Mouse (Mus musculus): Measurements from ENCODE around the gene Gpank1.
"Not testable (repeated sequence)": the region's sequence is repeated elsewhere in the genome, so short reads cannot be mapped to it uniquely, and the experiment has no call there.

The Gpank1 gene

DNA sequence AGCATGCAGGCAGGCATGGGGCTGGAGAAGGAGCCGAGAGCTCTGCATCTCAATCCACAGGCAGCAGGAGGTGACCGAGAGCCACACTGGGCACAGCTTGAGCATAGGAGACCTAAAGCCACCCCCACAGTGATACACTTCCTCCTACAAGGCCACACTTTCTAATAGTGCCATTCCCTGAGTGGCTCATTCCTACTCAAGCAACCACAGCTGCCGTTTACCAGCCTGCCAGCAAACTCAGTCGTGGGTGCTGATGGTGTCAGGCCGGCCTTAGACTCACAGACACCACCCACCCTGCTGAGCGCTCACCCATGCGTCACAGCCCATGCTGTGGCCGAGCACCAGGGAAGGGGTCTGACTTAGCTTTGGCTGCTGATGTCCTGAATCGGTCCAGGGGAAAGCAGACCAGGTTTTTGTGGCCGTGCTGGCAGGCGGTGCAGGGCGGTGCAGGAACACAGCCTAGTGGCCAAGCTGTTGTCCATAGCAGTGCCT, 24.0 kb upstream of the Gpank1 start:
- DNase-seq (ENCODE audit: extremely low spot score, low spot score), result no peak

DNA sequence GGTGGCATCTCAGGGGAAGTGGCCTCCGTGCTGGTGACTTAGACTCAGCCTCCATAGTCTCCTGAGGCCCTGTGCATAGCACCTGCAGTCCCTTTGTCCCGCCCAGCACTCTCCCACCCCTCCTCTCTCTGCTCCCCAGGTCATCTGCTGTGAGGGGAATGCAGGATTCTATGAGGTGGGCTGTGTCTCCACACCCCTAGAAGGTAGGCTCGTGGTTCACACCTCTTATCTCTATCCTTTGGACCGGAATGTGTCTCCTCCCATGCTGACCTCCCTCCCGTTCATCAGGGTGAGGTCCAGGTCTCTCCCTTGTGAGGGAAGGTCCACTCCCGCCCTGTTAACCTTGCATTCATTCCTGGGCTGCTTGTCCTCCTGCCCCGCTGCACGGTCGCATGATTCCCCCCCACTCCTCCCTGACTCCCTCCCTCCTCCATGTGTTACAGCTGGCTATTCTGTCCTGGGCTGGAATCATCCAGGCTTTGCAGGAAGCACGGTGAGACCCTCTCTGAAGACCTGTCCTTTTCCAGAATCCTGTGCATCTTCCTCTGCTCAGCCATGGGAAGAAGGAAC, 21.0 kb upstream of the Gpank1 start:
- no peak for DNase-seq (ENCODE audit: extremely low spot score, low spot score)

DNA sequence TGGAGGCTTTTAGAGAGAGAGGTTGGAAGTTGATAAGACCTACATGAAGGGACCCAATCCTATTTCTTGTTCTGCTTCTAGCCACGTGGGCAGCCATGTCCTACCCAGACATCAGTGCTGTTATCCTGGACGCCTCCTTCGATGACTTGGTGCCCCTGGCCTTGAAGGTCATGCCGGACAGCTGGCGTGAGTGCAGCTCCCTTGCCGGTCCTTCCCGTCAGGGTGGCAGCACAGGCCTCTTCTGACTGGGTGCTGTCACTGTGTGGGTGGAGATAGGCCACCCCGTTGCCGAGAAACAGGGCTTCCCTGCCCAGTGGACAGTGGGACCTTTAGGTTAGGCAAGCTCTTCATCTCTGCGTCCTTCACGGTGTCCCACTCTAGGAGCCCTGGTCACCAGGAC, 20.1 kb upstream of the Gpank1 start:
- DNase-seq (ENCODE audit: extremely low spot score, low spot score), result no peak

DNA sequence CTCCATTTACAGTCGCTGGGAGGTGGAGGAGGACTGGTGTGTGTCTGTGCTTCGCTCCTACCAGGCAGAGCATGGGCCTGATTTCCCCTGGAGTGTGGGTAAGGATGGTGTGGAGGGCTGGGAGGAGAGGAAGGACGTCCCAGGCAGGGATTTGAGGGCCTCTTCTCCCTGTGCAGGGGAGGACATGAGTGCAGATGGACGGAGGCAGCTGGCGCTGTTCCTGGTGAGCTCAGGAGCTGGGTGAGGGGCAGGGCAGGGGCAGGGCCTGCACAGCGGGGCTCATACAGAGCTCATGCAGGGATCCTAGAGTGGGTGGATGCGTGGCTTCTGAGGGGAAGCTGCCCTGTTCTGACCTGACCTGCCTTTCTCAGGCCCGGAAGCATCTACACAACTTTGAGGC, 19.0 kb upstream of the Gpank1 start:
- no peak for DNase-seq (ENCODE audit: extremely low spot score, low spot score)

DNA sequence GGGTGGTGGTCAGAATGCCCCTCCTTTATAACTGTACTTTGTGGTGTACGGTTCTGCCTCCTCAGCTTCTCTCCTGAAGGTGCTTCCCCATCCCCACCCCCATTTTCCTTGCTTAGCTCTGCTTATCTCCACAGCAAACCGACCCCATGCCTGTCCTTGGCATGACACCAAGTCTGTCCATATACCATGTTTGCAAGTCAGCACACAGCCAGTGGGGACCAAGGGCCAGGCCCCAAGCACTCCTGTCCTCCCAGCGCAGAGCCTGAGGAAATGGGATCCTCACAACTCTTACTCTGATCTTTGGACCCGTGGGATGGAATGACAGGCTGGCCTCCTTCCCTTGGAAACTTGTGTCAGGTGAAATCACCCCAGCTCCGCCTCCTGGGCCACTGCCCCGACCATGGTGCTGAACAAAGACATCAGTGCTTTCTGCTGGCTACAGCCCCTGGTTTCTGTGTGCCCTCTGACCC, 18.0 kb upstream of the Gpank1 start:
- DNase-seq (ENCODE audit: extremely low spot score, low spot score), result no peak

DNA sequence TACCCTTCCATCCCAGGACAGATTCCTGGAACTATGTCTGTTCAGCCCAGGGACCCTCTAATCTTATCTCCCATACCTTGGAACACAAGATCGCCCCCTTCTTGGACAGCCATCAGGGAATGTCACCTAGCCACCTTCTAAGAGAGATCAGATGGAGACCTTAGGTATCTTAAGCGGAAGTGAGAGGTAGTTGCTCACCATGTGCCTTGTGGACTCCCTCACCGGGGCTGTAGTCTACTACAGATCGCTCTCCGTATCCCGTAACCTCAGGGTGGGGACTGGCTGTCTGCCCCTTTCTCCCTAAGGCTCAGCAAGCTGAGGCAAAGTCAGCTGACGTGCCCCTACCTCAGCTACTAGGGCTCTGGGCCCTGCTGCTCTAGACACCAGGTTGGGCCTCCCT, 17.2 kb upstream of the Gpank1 start:
- DNase-seq (ENCODE audit: extremely low spot score, low spot score), result no peak

DNA sequence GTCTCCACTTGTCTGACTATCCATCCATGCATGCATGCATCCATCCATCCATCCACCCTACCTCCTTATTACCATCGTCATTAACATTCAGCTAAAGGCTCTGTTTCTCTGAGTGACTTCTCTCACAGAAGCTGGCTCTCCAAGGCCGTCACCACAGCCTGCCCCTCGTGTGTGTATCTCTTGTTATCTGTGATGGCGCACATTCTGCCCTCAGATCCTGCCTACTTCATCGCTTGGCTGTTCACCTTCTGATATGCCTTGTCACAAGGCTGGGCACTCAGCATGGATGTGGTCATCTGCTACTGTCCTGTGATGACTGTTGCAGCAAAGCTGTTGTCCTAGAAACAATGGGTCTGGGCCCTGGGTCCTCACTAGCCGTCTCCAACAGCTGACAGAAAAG, 16.5 kb upstream of the Gpank1 start:
- DNase-seq (ENCODE audit: extremely low spot score, low spot score), result no peak

DNA sequence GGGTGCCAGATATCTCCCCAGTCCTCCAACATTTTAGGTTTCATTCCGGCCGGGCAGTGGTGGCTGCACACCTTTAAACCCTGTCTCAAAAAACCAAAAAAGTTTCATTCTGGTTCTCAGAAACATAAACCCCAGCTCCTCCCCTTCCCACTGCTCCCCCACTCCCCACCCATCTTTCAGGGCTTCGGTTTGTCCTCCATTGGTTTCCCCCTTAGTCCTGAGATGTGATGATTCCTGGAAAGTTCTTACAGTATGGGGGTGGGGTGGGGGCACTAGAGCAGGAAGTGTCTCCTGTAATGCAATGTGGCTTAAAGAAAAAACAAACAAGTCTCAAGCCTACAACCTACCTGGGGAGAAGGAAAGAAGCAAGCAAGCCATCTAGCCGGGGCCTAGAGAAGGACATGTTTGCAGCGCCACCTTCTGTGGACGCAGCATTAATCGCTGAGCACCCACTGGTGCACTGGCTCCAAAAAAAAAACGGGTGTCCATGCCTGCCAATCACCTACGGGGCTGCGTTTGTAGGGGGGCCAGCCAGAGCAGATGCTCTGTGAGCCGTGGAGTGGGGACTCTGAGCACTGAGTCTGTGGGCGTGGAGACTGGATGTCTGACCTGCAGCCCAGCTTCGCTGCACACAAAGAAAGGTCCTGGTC, 15.4 kb upstream of the Gpank1 start:
- DNase-seq (ENCODE audit: extremely low spot score, low spot score), result no peak

- no peak for DNase-seq (ENCODE audit: extremely low spot score, low spot score)
Observed at GRCm38 (mm10) chr17:35106522-35106921, 14.7 kb upstream of the Gpank1 start.

DNA sequence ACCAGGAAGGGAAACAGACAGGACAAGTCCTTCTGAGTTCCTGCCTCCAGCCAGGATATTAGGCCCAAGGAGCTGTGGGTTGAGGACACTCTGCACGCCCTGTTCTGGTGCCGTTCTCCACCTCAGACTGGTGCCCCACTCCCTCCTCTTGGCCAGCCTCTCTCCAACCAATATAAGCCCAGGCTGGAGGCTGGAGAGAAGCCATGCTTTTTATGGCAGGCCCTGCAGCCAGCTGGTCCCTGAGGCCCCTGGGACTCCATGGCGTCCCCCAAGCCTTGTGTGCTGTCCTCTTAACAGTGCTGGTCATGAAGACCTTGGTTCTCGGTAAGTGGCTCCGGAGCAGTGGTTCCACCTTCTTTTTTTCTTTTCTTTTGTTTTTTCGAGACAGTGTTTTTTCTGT, 13.2 kb upstream of the Gpank1 start, which contains the start of gene Ly6g5c:
TSS of gene Ly6g5c (plus strand) at position 183 of the 400 bp plus-strand sequence.
- DNase-seq (ENCODE audit: extremely low spot score, low spot score), result no peak

- DNase-seq (ENCODE audit: extremely low spot score, low spot score), result no peak
Observed at GRCm38 (mm10) chr17:35111774-35112173, 9.5 kb upstream of the Gpank1 start.

DNA sequence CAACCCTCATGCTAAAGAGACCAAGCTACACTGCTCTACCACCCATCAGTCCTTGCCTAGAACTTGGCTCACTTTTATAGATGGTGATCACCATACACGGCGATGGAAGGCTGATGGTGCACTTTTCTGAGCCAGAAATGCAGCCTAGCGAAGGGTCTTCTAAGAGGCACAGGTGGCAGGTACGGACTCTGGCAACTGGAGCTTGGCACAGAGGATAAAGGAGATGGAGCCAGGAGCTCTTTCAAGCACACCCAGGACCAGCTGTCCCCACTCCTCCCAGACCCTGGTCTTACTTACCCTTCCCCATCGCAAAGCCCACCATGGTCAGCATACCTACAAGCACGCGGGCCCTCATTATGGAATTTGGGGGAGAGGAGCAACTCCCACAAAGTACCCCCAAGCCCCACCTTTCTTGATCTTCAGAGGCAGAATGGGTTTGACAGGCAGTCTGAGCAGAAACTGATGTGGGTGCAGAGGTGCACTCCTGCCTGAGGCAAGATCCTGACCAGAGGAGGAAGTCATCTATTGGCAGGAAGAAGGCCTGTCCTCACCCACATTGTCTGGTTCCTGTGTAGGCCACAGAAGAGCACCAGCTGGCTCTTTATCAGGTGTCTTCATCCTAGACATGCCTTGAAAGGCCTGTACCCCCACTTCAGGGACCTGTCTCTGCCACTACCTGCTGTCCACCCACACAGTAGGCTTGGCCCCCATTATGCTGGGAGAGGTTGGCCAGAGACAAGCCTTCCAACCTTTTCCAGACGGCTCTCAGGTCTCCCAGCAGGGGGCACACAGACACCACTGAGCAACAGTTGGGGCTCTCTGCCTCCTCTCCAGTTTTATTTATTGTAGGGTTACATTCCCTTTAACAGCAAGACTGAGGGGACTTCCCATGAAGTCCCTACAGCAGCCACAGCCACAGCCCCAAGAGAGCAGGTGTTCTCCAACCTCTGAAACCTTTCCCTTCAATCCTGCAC, 5.9 kb upstream of the Gpank1 start, which contains the start of gene Ly6g5b:
TSS of gene Ly6g5b (minus strand) at position 383 of the 974 bp plus-strand sequence.
- no peak for DNase-seq (ENCODE audit: extremely low spot score, low spot score)

- no peak for DNase-seq (ENCODE audit: extremely low spot score, low spot score)
Observed at GRCm38 (mm10) chr17:35120745-35121142, 511 bp upstream of the Gpank1 start.

DNA sequence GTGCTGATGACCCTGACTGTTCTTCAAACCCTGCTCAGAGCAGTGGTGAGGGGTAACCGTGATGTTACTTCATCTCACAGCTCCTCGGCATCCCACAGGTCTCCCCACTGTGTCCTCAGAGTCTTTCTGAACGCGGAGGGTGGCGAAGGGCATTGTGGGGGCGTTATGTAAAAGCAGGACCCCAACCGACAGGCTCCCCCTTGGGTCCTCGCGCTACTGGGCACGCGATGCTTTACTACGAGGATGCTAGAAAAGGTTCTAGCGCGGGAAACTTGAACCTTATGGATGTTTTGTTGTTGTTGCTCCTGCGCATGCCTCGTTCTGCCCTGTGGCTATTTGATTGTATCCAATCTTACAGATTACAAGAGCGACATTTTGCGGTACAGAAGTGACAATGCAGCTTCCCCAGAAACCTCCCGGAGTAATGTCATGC, 632 bp downstream of the Gpank1 start, which contains the start of gene Csnk2b:
TSS of gene Csnk2b (minus strand) at position 183 of the 433 bp plus-strand sequence.
- no peak for DNase-seq (ENCODE audit: extremely low spot score, low spot score)

GRCm38 (mm10) chr17:35123287-35123686, 2.0 kb downstream of the Gpank1 start:
- not testable (repeated sequence) for DNase-seq (ENCODE audit: extremely low spot score, low spot score)

- DNase-seq (ENCODE audit: extremely low spot score, low spot score), result not testable (repeated sequence)
Observed at GRCm38 (mm10) chr17:35124261-35124896, 3.1 kb downstream of the Gpank1 start.

DNA sequence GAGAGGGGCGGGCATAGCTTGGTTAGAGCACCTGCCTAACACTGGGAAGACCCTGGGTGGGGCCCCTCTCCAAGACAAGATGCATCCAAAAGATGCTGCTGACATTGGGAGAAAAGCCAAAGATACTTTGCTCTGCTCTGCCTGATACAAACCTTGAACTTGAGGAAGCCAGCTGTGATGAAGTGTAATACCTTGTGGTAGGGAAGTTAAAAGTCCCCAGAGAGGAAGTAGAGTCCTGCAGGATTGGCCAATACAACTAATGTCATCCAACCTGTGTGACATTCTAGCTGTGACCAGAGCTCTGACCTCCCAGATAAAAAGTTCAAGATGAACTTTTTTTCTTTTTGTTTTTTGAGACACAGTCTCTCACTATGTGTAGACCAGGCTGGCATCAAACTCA, 3.8 kb downstream of the Gpank1 start:
- DNase-seq (ENCODE audit: extremely low spot score, low spot score), result no peak

GRCm38 (mm10) chr17:35125578-35125977, 4.3 kb downstream of the Gpank1 start:
- DNase-seq (ENCODE audit: extremely low spot score, low spot score), result no peak

- DNase-seq (ENCODE audit: extremely low spot score, low spot score), result peak; percentile 78
Observed at GRCm38 (mm10) chr17:35126206-35126611, 5.0 kb downstream of the Gpank1 start, which contains the start of gene D17H6S53E. TSS of gene D17H6S53E (plus strand) at chr17:35126373.

DNA sequence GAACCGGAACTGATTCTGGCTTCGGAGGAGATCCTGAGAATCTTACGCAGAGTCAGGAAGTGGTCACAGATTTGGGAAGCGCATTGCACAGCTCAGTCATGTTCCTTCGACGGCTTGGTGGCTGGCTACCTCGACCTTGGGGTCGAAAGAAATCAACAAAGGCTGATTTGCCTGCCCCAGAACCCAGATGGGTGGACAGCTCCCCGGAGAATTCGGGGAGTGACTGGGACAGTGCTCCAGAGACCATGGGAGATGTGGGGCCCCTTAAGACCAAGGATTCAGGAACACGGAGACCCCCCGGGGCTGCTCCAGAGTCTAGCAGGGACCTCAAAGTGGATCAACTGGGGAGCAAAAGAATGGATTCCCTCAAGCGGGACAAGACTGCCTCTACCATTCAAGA, 5.8 kb downstream of the Gpank1 start:
- DNase-seq (ENCODE audit: extremely low spot score, low spot score), result no peak

DNA sequence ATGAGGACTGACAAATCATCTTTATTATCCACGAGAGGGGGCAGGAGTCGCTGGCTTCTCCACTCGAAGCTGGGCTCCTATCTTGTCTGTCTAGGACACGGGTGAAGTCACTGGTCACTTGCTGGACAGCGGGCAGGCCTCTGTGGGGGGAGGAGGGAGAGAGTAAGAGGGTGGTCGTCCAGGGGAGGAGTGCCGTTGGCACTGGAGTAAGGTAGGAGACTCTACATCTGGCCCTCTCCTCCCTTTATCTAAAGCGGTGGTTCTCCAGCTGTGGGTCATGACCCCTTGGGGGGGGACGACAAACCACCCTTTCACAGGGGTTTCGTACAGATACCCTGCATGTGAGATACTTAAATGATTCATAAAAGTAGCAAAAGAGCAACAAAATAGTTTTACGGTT, 7.7 kb downstream of the Gpank1 start:
- no peak for DNase-seq (ENCODE audit: extremely low spot score, low spot score)

Measured in neural tube, embryonic 10.5 days (tissue).